Comparison of ENCODE assay signal across 27 mouse cellular contexts in genomic region chr4:54097543-54097942, GRCm38 (mm10).
DNase-seq lines count a peak whose midpoint lies in the region; TF ChIP-seq lines count a peak whose summit lies in the region.
"Had no signal": no experiment of that assay in that cellular context is flagged by ENCODE, and none has a peak within 500 bp of the region (broad histone marks: within the 10 kb centered on the region; RNA-seq: fewer than 3 reads in every experiment).

No protein-coding gene starts in this region.

- H3K4me3 ChIP-seq in CH12.LX (replicated peaks in 1 of 3; ENCODE audit: low read depth in 2 of 3, low read length in 2 of 3, poor library complexity in 1 of 3), result no peak overlapping the region
- H3K4me3 ChIP-seq: embryonic facial prominence, embryonic 10.5 days; embryonic facial prominence, embryonic 13.5 days; erythroblast, embryonic 14.5 days; forebrain, embryonic 12.5 days; forebrain, embryonic 15.5 days; heart, adult 2 months; heart, embryonic 10.5 days; heart, embryonic 13.5 days had no signal

- TF ChIP-seq POLR2A in CH12.LX (IDR thresholded peaks at IDR 0.05; ENCODE audit: low read depth, low read length), result no peak

- no peak overlapping the region for H3K27ac ChIP-seq in CH12.LX (ENCODE audit: insufficient read depth, low read depth)
- H3K27ac ChIP-seq: embryonic facial prominence, embryonic 10.5 days; embryonic facial prominence, embryonic 13.5 days; forebrain, embryonic 12.5 days; forebrain, embryonic 15.5 days; heart, adult 2 months; heart, embryonic 10.5 days; heart, embryonic 13.5 days; hindbrain, embryonic 14.5 days; hindbrain, postnatal 0 days had no signal

- no peak for TF ChIP-seq RAD21 in CH12.LX (IDR thresholded peaks at IDR 0.05; ENCODE audit: low read depth, low read length)

- H3K79me2 ChIP-seq in CH12.LX (replicated peaks; ENCODE audit: control insufficient read depth, extremely low read depth, insufficient read depth, poor library complexity, severe bottlenecking), result no peaks in the 10 kb centered on the region

- no peak overlapping the region for H3K4me2 ChIP-seq in CH12.LX (ENCODE audit: insufficient read depth, low read depth, poor library complexity, severe bottlenecking)
- H3K4me2 ChIP-seq: embryonic facial prominence, embryonic 13.5 days; forebrain, embryonic 12.5 days; forebrain, embryonic 15.5 days; heart, embryonic 13.5 days; hindbrain, embryonic 14.5 days had no signal

- H3K36me3 ChIP-seq in CH12.LX (replicated peaks in 1 of 2; ENCODE audit: control insufficient read depth in 1 of 2, insufficient read depth in 1 of 2, low read length in 1 of 2), result no peaks in the 10 kb centered on the region
- H3K36me3 ChIP-seq: embryonic facial prominence, embryonic 10.5 days; embryonic facial prominence, embryonic 13.5 days; forebrain, embryonic 12.5 days; forebrain, embryonic 15.5 days; G1E; heart, embryonic 10.5 days; heart, embryonic 13.5 days had no signal

- TF ChIP-seq CTCF in CH12.LX (conservative IDR thresholded peaks at IDR 0.05 in 1 of 2, IDR thresholded peaks at IDR 0.05 in 1 of 2; ENCODE audit: low read depth in 2 of 2, low read length in 2 of 2), result no peak

- TF ChIP-seq EP300 in CH12.LX (IDR thresholded peaks at IDR 0.05; ENCODE audit: low read length), result no peak

- H3K4me1 ChIP-seq in CH12.LX (ENCODE audit: control insufficient read depth in 1 of 2, insufficient read depth in 2 of 2), result peaks cover 4% of the 10 kb centered on the region in 2 experiments; a peak in 2 of 4 replicates
- H3K4me1 ChIP-seq: forebrain, embryonic 12.5 days; forebrain, embryonic 15.5 days; heart, embryonic 13.5 days had no signal

- peak; percentile 8 for DNase-seq in cerebellum, adult 9-10 months
- no peak for DNase-seq in cerebellum, postnatal 10 days
- DNase-seq in 3134 (ENCODE audit: extremely low read depth, insufficient read length, low spot score), result peak; percentile 6
- DNase-seq in CH12.LX (ENCODE audit: extremely low read depth), result peak; percentile 6
- DNase-seq in right cerebral cortex, postnatal 25 days, result no peak
- DNase-seq in gastrocnemius, adult 8-10 months (ENCODE audit: low spot score in 2 of 2), result no peak
- DNase-seq: adrenal gland, adult 2 months; adrenal gland, postnatal 14 days; cerebellum, adult 8-10 months; gastrocnemius, postnatal 10 days; gastrocnemius, postnatal 36 days; heart, adult 2 months; heart, postnatal 14 days; heart, postnatal 4 days; kidney, adult 18-20 months; kidney, adult 9 months had no signal

- H3K9ac ChIP-seq in CH12.LX (ENCODE audit: insufficient read depth, low read depth), result no peak overlapping the region
- H3K9ac ChIP-seq: embryonic facial prominence, embryonic 13.5 days; forebrain, embryonic 12.5 days; forebrain, embryonic 15.5 days; heart, embryonic 13.5 days; hindbrain, embryonic 14.5 days had no signal

- dilution Hi-C loops in CH12.LX (cut with MboI; ENCODE audit: extremely low pct_ligation_motif_present, extremely low pct_unique_long_range_greater_than_20kb, low sequenced_read_pairs), result no loop called here

- H3K27me3 ChIP-seq in CH12.LX (replicated peaks), result no peaks in the 10 kb centered on the region
- H3K27me3 ChIP-seq: embryonic facial prominence, embryonic 13.5 days; forebrain, embryonic 12.5 days; forebrain, embryonic 15.5 days; heart, embryonic 13.5 days; Patski had no signal

- no peaks in the 10 kb centered on the region for H3K9me3 ChIP-seq in CH12.LX (replicated peaks; ENCODE audit: low read length)
- H3K9me3 ChIP-seq: embryonic facial prominence, embryonic 10.5 days; embryonic facial prominence, embryonic 13.5 days; forebrain, embryonic 12.5 days; forebrain, embryonic 15.5 days; heart, embryonic 10.5 days; heart, embryonic 13.5 days had no signal

- in situ Hi-C loops in CH12.LX (cut with MboI; ENCODE audit: low pct_ligation_motif_present, low pct_unique_long_range_greater_than_20kb, low sequenced_read_pairs), result no loop called here

TF ChIP-seq in CH12.LX, 34 proteins besides CTCF, POLR2A, EP300 and RAD21:
- TF ChIP-seq UBTF (IDR thresholded peaks at IDR 0.05; ENCODE audit: low read depth, low read length) (no peak), IRF4 (IDR thresholded peaks at IDR 0.05; ENCODE audit: low read depth, low read length) (no peak), SIN3A (IDR thresholded peaks at IDR 0.05; ENCODE audit: low read length) (no peak), PAX5 (IDR thresholded peaks at IDR 0.05; ENCODE audit: low read length) (no peak), MEF2A (IDR thresholded peaks at IDR 0.05; ENCODE audit: borderline replicate concordance, low read depth, low read length) (no peak), NRF1 (IDR thresholded peaks at IDR 0.05; ENCODE audit: low read depth, low read length) (no peak), ZNF384 (IDR thresholded peaks at IDR 0.05; ENCODE audit: low read depth, low read length) (no peak), MXI1 (IDR thresholded peaks at IDR 0.05; ENCODE audit: low read depth, low read length) (no peak), NELFE (IDR thresholded peaks at IDR 0.05; ENCODE audit: low read depth, low read length) (no peak), KAT2A (IDR thresholded peaks at IDR 0.05; ENCODE audit: insufficient replicate concordance, low read length) (no peak), GABPA (IDR thresholded peaks at IDR 0.05; ENCODE audit: insufficient replicate concordance, low read depth, low read length) (no peak)

Comparison
In these comparisons a context has a peak if more than half of its experiments do, and no peak if none do; other contexts are left out.
1. DNase-seq: peak in cerebellum, adult 9-10 months (single experiment), 3134 (single experiment) and CH12.LX (single experiment); none in cerebellum, postnatal 10 days (0 of 2), right cerebral cortex, postnatal 25 days (single experiment) and gastrocnemius, adult 8-10 months (0 of 2).